Mouse (Mus musculus): Measurements from ENCODE around the gene Ralgapa2.

DNA sequence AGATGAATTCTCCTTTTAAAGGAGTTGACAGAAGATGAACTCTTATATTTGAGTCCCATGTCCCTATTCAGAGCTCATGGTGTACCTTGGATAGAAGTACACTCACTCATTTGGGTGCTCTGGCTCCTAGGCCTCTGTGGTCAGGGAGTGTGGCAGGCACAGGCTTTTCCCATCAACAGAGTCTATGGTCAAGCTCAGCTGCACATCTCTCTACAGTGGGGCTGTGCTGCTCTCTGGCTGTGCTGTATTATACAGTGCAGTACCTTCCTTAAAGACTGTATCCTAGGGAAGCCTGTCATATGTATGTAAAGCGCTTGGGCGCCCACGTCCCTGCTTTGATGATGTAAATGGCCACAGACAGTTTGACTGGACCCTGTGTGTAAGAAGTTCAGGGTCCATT lies 254.5 kb downstream of the Ralgapa2 start:
- no peak for TF ChIP-seq CTCF (IDR thresholded peaks at IDR 0.05; ENCODE audit: borderline replicate concordance, insufficient read depth, low read depth, low read length)
- TF ChIP-seq POLR2A (IDR thresholded peaks at IDR 0.05; ENCODE audit: borderline replicate concordance, insufficient read depth, low read length): no peak

All from cerebellum, adult 2 months (tissue).